Mouse (Mus musculus) neural tube, embryonic 14.5 days (tissue): ENCODE data around the gene Slc6a15. TPM values are rescaled to one million over a fixed set of nuclear protein-coding genes. Genes with fewer than 3 reads are reported as not detected.
A peak's percentile ranks its signal among the peaks of the same experiment; 100 is the strongest.

Source experiments
- ATAC-seq: fragments of 200-750 bp; cut with Nextera tagmentation; 2 replicates; pipeline ENCODE4 v1.8.0; 2017; ENCODE audit warnings: low read depth, mild to moderate bottlenecking, moderate TSS enrichment, moderate library complexity
- H3K27ac ChIP-seq: fragments of 300-500 bp; sonication (generic); 2 replicates; pipeline ENCODE4 v1.5.1; 2014; ENCODE audit warnings: low read depth, mild to moderate bottlenecking, control low read depth, low read length, moderate library complexity, mixed read lengths
- H3K27me3 ChIP-seq: fragments of 300-500 bp; sonication (generic); 2 replicates; pipeline ENCODE4 v1.6.1; 2014; ENCODE audit warnings: low read length; ENCODE audit not compliant: control insufficient read depth, insufficient read depth
- H3K36me3 ChIP-seq: fragments of 300-500 bp; sonication (generic); 2 replicates; pipeline ENCODE4 v1.6.1; 2014; ENCODE audit warnings: low read length, mixed read lengths; ENCODE audit not compliant: control insufficient read depth, insufficient read depth
- H3K4me1 ChIP-seq: fragments of 300-500 bp; sonication (generic); 2 replicates; pipeline ENCODE4 v1.6.1; 2014; ENCODE audit warnings: low read length; ENCODE audit not compliant: control insufficient read depth, insufficient read depth
- H3K4me2 ChIP-seq: fragments of 300-500 bp; sonication (generic); 2 replicates; pipeline ENCODE4 v1.6.1; 2014; ENCODE audit warnings: mild to moderate bottlenecking, low read depth, low read length, control low read depth
- H3K4me3 ChIP-seq: fragments of 300-500 bp; sonication (generic); 2 replicates; pipeline ENCODE4 v1.5.1; 2014; ENCODE audit warnings: low read depth, low read length, control low read depth, mixed read lengths
- H3K9ac ChIP-seq: fragments of 300-500 bp; sonication (generic); replicated peaks from 2 replicates; pipeline ENCODE4 v1.6.1; 2014; ENCODE audit warnings: low read depth, mild to moderate bottlenecking, control low read depth, low read length, mixed read lengths
- H3K9me3 ChIP-seq: fragments of 300-500 bp; sonication (generic); 2 replicates; pipeline ENCODE4 v1.6.1; 2016; ENCODE audit warnings: low read length; ENCODE audit not compliant: control insufficient read depth
- WGBS: fragments of 180-500 bp; shearing (Covaris S2); extraction: QIAGEN DNeasy Blood & Tissue Kit; methylation state at CpG from one replicate; pipeline ENCODE4 v1.1.7; 2014; 5-methylcytosine and 5-hydroxymethylcytosine counted together
- polyA plus RNA-seq: library from polyadenylated mRNA; unstranded; fragments of >200 nt; fragmentation: Nextera tagmentation; extraction: Ambion mirVana; gene quantifications from 2 replicates; pipeline ENCODE4 v1.2.1, GENCODE M21; 2014

Gene Slc6a15
- polyA plus RNA-seq, 1 experiment from 2014 or later = 56.2 TPM

DNA sequence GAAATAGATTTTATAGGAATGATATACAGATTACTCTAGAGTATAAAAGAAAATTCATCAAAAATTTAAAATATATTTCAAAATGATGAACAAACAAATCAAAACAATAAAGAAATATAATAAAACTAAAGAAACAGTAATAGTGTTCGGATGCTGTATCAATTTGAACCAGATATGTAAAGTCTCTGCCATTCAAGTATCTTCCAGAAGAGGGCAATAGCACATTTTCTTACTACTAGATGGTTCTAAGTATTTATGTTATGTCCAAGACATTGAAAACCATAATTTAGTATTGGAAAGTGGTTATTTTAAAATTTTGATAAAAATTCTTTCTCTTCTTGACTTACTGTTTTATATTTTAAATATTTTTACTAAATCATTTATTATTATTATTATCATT is 60.1 kb downstream of the Slc6a15 start:
- H3K4me1 ChIP-seq = no peaks in the 10 kb centered on the region
- 86% methylated on average over 1 of the region's 1 CpGs for WGBS
- no peak overlapping the region for H3K4me2 ChIP-seq
- H3K9me3 ChIP-seq = no peaks in the 10 kb centered on the region
- no peaks in the 10 kb centered on the region for H3K27me3 ChIP-seq
- no peaks in the 10 kb centered on the region for H3K36me3 ChIP-seq
- no peak overlapping the region for H3K9ac ChIP-seq
- ATAC-seq = no peak
- H3K4me3 ChIP-seq = no peak overlapping the region
- H3K27ac ChIP-seq = no peak overlapping the region

DNA sequence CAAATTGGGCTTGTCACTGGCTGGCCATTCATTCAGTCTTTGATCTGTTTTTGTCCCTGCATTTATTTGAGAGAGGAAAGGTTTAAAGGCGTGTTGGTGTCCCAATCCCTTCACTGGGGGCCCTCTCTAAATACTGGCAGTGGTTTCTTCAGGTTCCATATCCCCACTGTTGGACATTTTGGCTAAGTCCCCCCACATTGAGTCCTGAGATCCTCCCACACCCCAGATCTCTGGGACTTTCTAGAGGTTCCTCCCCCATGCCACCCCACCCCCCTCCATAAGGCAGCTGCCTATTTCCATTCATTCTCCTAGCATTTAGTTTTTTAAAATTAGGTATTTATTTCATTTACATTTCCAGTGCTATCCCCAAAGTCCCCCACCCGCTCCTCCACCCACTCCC is 75.0 kb downstream of the Slc6a15 start:
- no peak overlapping the region for H3K9ac ChIP-seq
- no peaks in the 10 kb centered on the region for H3K27me3 ChIP-seq
- no peak overlapping the region for H3K27ac ChIP-seq
- no peaks in the 10 kb centered on the region for H3K36me3 ChIP-seq
- H3K4me1 ChIP-seq = no peaks in the 10 kb centered on the region
- 86% methylated on average over 2 of the region's 2 CpGs for WGBS
- 0 out of 2 replicates have a peak, but pooled peaks have one; percentile 24 for ATAC-seq
- H3K4me2 ChIP-seq = no peak overlapping the region
- H3K9me3 ChIP-seq = no peaks in the 10 kb centered on the region
- no peak overlapping the region for H3K4me3 ChIP-seq

DNA sequence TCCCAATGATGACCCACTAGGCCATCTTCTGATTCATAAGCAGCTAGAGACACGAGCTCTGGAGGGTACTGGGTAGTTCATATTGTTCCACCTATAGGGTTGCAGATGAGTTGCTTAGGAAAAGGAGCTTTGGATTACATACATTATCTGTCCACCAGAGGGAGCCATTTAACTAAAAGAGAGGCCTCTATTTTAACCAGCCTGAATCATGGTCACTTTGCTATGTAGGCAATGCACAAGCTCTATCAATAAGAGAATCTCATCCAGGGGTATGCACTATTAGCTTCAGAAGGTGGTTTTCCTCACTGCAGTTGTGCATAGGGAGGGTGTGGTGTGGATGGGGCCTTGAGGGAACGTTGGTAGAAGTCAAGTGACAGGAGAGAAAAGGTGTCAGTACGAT is 75.5 kb downstream of the Slc6a15 start:
- peak; percentile 96 for ATAC-seq
- H3K4me2 ChIP-seq = no peak overlapping the region
- H3K27me3 ChIP-seq = no peaks in the 10 kb centered on the region
- H3K4me3 ChIP-seq = no peak overlapping the region
- no peaks in the 10 kb centered on the region for H3K36me3 ChIP-seq
- H3K27ac ChIP-seq = no peak overlapping the region
- H3K9ac ChIP-seq = no peak overlapping the region
- 48% methylated on average over 3 of the region's 3 CpGs for WGBS
- H3K4me1 ChIP-seq = no peaks in the 10 kb centered on the region
- no peaks in the 10 kb centered on the region for H3K9me3 ChIP-seq

DNA sequence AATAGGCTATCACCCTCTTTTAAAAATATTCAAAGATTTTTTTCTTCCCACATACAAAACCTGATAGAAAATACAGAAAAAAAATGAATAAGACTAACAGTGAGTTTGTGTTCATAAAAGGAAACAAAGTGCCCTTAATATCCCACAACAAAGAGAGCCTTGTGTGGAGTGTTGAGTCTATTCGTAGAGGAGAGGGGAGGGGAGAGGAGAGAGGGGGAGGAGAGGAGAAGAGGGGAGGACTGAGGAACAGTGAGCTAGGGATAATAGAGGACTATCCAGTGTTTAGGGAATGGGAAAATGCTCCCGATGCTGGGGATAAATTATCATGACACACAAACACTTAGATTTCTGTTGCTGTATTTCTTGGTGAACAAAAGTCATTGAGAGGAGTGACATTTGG is 80.8 kb downstream of the Slc6a15 start:
- Histone ChIP-seq H3K27ac (no peak overlapping the region), H3K4me1 (no peaks in the 10 kb centered on the region), H3K4me3 (no peak overlapping the region), H3K9me3 (no peaks in the 10 kb centered on the region), H3K36me3 (no peaks in the 10 kb centered on the region), H3K4me2 (no peak overlapping the region), H3K9ac (no peak overlapping the region), H3K27me3 (no peaks in the 10 kb centered on the region)
- 16% methylated on average over 2 of the region's 2 CpGs for WGBS
- ATAC-seq = no peak; the same call in 1 of the 2 replicates

DNA sequence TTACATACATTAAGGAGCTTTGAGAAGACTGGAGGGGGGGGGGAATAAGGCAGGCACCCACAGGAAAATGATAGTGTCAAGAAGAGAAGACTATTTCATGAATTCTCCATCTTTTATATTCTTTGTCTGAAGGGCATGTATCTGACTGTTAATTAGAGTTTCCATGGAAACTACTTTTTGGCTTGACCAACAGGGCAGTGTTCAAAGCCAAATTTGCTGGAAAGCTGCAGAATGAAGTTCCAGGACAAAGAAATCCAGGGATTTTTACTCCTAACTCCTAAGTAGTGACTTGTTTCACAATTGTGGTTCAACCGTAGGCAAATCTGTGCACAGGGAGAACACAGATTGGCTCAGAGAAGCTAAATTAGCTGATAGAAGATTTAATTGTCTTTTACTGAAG is 90.3 kb downstream of the Slc6a15 start:
- WGBS = 60% methylated on average over 1 of the region's 1 CpGs
- Histone ChIP-seq H3K27ac (no peak overlapping the region), H3K4me2 (no peak overlapping the region), H3K36me3 (no peaks in the 10 kb centered on the region), H3K4me3 (no peak overlapping the region), H3K27me3 (no peaks in the 10 kb centered on the region), H3K4me1 (no peaks in the 10 kb centered on the region), H3K9me3 (no peaks in the 10 kb centered on the region), H3K9ac (no peak overlapping the region)
- ATAC-seq = no peak

Other genes starting within 250 kb of the Slc6a15 start
- 2.0 and 2.4 TPM in 2 replicates for gene Lrriq1, start 131.5 kb upstream of the Slc6a15 start, polyA plus RNA-seq